9 mouse cellular contexts compared by ENCODE assay signal in genomic region chr10:18107471-18107870, GRCm38 (mm10). TPM values are rescaled to one million over a fixed set of nuclear protein-coding genes. Genes with fewer than 3 reads are reported as not detected.
A peak's percentile ranks its signal among the peaks of the same experiment; 100 is the strongest.
DNase-seq lines count a peak whose midpoint lies in the region; ATAC-seq and TF ChIP-seq lines count a peak whose summit lies in the region.
"Had no signal": no experiment of that assay in that cellular context is flagged by ENCODE, and none has a peak within 500 bp of the region (broad histone marks: within the 10 kb centered on the region; RNA-seq: fewer than 3 reads in every experiment).

No protein-coding gene starts in this region.

- H3K27me3 ChIP-seq in forebrain, embryonic 14.5 days (replicated peaks; ENCODE audit: control insufficient read depth, insufficient read depth, low read length): no peaks in the 10 kb centered on the region
- no peaks in the 10 kb centered on the region for H3K27me3 ChIP-seq in forebrain, embryonic 15.5 days
- H3K27me3 ChIP-seq in liver, postnatal 0 days (ENCODE audit: insufficient read depth, low read length): no peaks in the 10 kb centered on the region
- H3K27me3 ChIP-seq in CH12.LX (replicated peaks): no peaks in the 10 kb centered on the region

- H3K79me2 ChIP-seq in CH12.LX (replicated peaks; ENCODE audit: control insufficient read depth, extremely low read depth, insufficient read depth, poor library complexity, severe bottlenecking): no peaks in the 10 kb centered on the region

- dilution Hi-C loops in CH12.LX (cut with MboI; ENCODE audit: extremely low pct_ligation_motif_present, extremely low pct_unique_long_range_greater_than_20kb, low sequenced_read_pairs): no loop called here

- peak; percentile 10 for DNase-seq in forebrain, embryonic 14.5 days (ENCODE audit: low spot score)
- DNase-seq in liver, postnatal 0 days: no peak
- DNase-seq in liver (no peak), CH12.LX (ENCODE audit: extremely low read depth) (peak; percentile 37)
- no peak for DNase-seq in spleen, postnatal 4 days (ENCODE audit: low spot score in 2 of 2)
- DNase-seq in right cerebral cortex, adult 2 months (ENCODE audit: low spot score in 2 of 2): no peak
- DNase-seq: cerebellum, adult 11-12 months had no signal

- H3K4me3 ChIP-seq in forebrain, embryonic 14.5 days (ENCODE audit: low read depth, low read length): no peak overlapping the region
- H3K4me3 ChIP-seq in forebrain, embryonic 15.5 days: no peak overlapping the region
- H3K4me3 ChIP-seq in liver, postnatal 0 days (ENCODE audit: low read depth, low read length): no peak overlapping the region
- no peak overlapping the region for H3K4me3 ChIP-seq in CH12.LX (replicated peaks in 1 of 3; ENCODE audit: low read depth in 2 of 3, low read length in 2 of 3, poor library complexity in 1 of 3)
- H3K4me3 ChIP-seq in embryonic fibroblast, embryonic 13.5 days (ENCODE audit: insufficient read depth, low read length): no peak overlapping the region

- no peak; the same call in 1 of the 2 replicates for TF ChIP-seq RAD21 in CH12.LX (IDR thresholded peaks at IDR 0.05; ENCODE audit: low read depth, low read length)

- H3K9ac ChIP-seq in forebrain, embryonic 14.5 days (ENCODE audit: low read length): no peak overlapping the region
- H3K9ac ChIP-seq in forebrain, embryonic 15.5 days (replicated peaks): no peak overlapping the region
- H3K9ac ChIP-seq in liver, postnatal 0 days (replicated peaks): no peak overlapping the region
- H3K9ac ChIP-seq in CH12.LX (ENCODE audit: insufficient read depth, low read depth): no peak overlapping the region

- TF ChIP-seq CTCF in liver, postnatal 0 days (IDR thresholded peaks at IDR 0.05; ENCODE audit: low read depth): peak; percentile 57
- peak; percentile 27 to 56; a peak in 3 of 4 replicates for TF ChIP-seq CTCF in CH12.LX (conservative IDR thresholded peaks at IDR 0.05 in 1 of 2, IDR thresholded peaks at IDR 0.05 in 1 of 2; ENCODE audit: low read depth in 2 of 2, low read length in 2 of 2)
- TF ChIP-seq CTCF in embryonic fibroblast, embryonic 13.5 days (IDR thresholded peaks at IDR 0.05; ENCODE audit: borderline replicate concordance, insufficient read depth, low read length): peak; percentile 49; the same call in 1 of the 2 replicates

- no peak for TF ChIP-seq POLR2A in CH12.LX (IDR thresholded peaks at IDR 0.05; ENCODE audit: low read depth, low read length)
- no peak for TF ChIP-seq POLR2A in embryonic fibroblast, embryonic 13.5 days (IDR thresholded peaks at IDR 0.05; ENCODE audit: low read depth, low read length)

- peaks cover 22% of the 10 kb centered on the region for H3K36me3 ChIP-seq in forebrain, embryonic 14.5 days (ENCODE audit: control insufficient read depth, insufficient read depth, low read length)
- peaks cover 22% of the 10 kb centered on the region for H3K36me3 ChIP-seq in forebrain, embryonic 15.5 days
- peaks cover 13% of the 10 kb centered on the region for H3K36me3 ChIP-seq in liver, postnatal 0 days (replicated peaks; ENCODE audit: insufficient read depth, low read length)
- peaks cover 10 to 51% of the 10 kb centered on the region in 2 experiments for H3K36me3 ChIP-seq in CH12.LX (replicated peaks in 1 of 2; ENCODE audit: control insufficient read depth in 1 of 2, insufficient read depth in 1 of 2, low read length in 1 of 2)

- no peak overlapping the region for H3K4me2 ChIP-seq in forebrain, embryonic 14.5 days (ENCODE audit: low read length)
- H3K4me2 ChIP-seq in forebrain, embryonic 15.5 days (replicated peaks): no peak overlapping the region
- no peak overlapping the region for H3K4me2 ChIP-seq in liver, postnatal 0 days (ENCODE audit: low read depth, low read length)
- no peak overlapping the region for H3K4me2 ChIP-seq in CH12.LX (ENCODE audit: insufficient read depth, low read depth, poor library complexity, severe bottlenecking)

- in situ Hi-C loops in CH12.LX (cut with MboI; ENCODE audit: low pct_ligation_motif_present, low pct_unique_long_range_greater_than_20kb, low sequenced_read_pairs): no loop called here

- TF ChIP-seq EP300 in liver, postnatal 0 days (IDR thresholded peaks at IDR 0.05; ENCODE audit: low read depth): no peak
- TF ChIP-seq EP300 in CH12.LX (IDR thresholded peaks at IDR 0.05; ENCODE audit: low read length): no peak

- WGBS in forebrain, embryonic 14.5 days: 80% methylated on average over 5 of the region's 5 CpGs
- 76% methylated on average over 5 of the region's 5 CpGs for WGBS in forebrain, embryonic 15.5 days
- WGBS in liver, postnatal 0 days (ENCODE audit: insufficient replicate concordance): 72% methylated on average over 5 of the region's 5 CpGs

- H3K9me3 ChIP-seq in forebrain, embryonic 14.5 days (replicated peaks; ENCODE audit: control insufficient read depth, low read length): no peaks in the 10 kb centered on the region
- H3K9me3 ChIP-seq in forebrain, embryonic 15.5 days: no peaks in the 10 kb centered on the region
- H3K9me3 ChIP-seq in liver, postnatal 0 days (ENCODE audit: low read length): no peaks in the 10 kb centered on the region
- no peaks in the 10 kb centered on the region for H3K9me3 ChIP-seq in CH12.LX (replicated peaks; ENCODE audit: low read length)

- no peak for ATAC-seq in forebrain, embryonic 14.5 days
- no peak for ATAC-seq in forebrain, embryonic 15.5 days (replicated peaks)
- peak; percentile 33; the same call in 1 of the 2 replicates for ATAC-seq in liver, postnatal 0 days

- no peaks in the 10 kb centered on the region for H3K4me1 ChIP-seq in forebrain, embryonic 14.5 days (ENCODE audit: control insufficient read depth, insufficient read depth, low read length)
- H3K4me1 ChIP-seq in forebrain, embryonic 15.5 days: no peaks in the 10 kb centered on the region
- H3K4me1 ChIP-seq in liver, postnatal 0 days (ENCODE audit: insufficient read depth): no peaks in the 10 kb centered on the region
- H3K4me1 ChIP-seq in CH12.LX (ENCODE audit: control insufficient read depth in 1 of 2, insufficient read depth in 2 of 2): no peaks in the 10 kb centered on the region
- no peaks in the 10 kb centered on the region for H3K4me1 ChIP-seq in embryonic fibroblast, embryonic 13.5 days (ENCODE audit: control insufficient read depth, insufficient read depth, low read length)

- no peak overlapping the region for H3K27ac ChIP-seq in forebrain, embryonic 14.5 days (ENCODE audit: low read depth, low read length)
- H3K27ac ChIP-seq in forebrain, embryonic 15.5 days (replicated peaks): no peak overlapping the region
- H3K27ac ChIP-seq in liver, postnatal 0 days (ENCODE audit: low read depth): no peak overlapping the region
- no peak overlapping the region for H3K27ac ChIP-seq in CH12.LX (ENCODE audit: insufficient read depth, low read depth)
- H3K27ac ChIP-seq in embryonic fibroblast, embryonic 13.5 days (ENCODE audit: insufficient read depth, low read length): no peak overlapping the region

TF ChIP-seq in CH12.LX, 34 proteins besides CTCF, POLR2A, EP300 and RAD21:
- no peak for TF ChIP-seq ELF1 (IDR thresholded peaks at IDR 0.05; ENCODE audit: low read depth, low read length)
- TF ChIP-seq SIN3A (IDR thresholded peaks at IDR 0.05; ENCODE audit: low read length): no peak
- TF ChIP-seq CHD1 (IDR thresholded peaks at IDR 0.05; ENCODE audit: low read depth, low read length): no peak

RNA-seq across cellular contexts. Expression of gene Reps1, which starts 51.8 kb away (rescaled TPM):
- polyA plus RNA-seq in forebrain, embryonic 14.5 days (2014; fragmentation: Nextera tagmentation; extraction: Ambion mirVana): 18.5 and 18.7 TPM in 2 replicates
- polyA plus RNA-seq in forebrain, embryonic 15.5 days (2015; fragmentation: Nextera tagmentation; extraction: Ambion mirVana): 16.3 and 30.2 TPM in 2 replicates
- 5.6 and 6.7 TPM in 2 replicates for polyA plus RNA-seq in liver, postnatal 0 days (2015; fragmentation: Nextera tagmentation; extraction: Ambion mirVana)
- total RNA-seq in CH12.LX (2012; rRNA removed) (34.9 and 37.9 TPM in 2 replicates), CH12.LX (2014; rRNA removed) (34.4 and 37.0 TPM in 2 replicates)
- polyA plus RNA-seq in CH12.LX (2012; ENCODE audit: insufficient read length, low read depth): 46.7 and 61.5 TPM in 2 replicates
- 42.6 and 57.3 TPM in 2 replicates for polyA plus RNA-seq in embryonic fibroblast, embryonic 13.5 days (2011; ENCODE audit: insufficient read length, low read depth, missing spikeins)

Comparison
In these comparisons a context has a peak if more than half of its experiments do, and no peak if none do; other contexts are left out.
1. DNase-seq: peak in forebrain, embryonic 14.5 days (single experiment) and CH12.LX (single experiment); none in liver, postnatal 0 days (single experiment), liver (single experiment), spleen, postnatal 4 days (0 of 2) and right cerebral cortex, adult 2 months (0 of 2).
2. Peak in every context shown above with its lines, with median percentiles within 50 percentile points of each other: CTCF ChIP-seq.